Comparison of ENCODE assay signal across 10 mouse cellular contexts in genomic region chr5:28167611-28168252, GRCm38 (mm10). TPM values are rescaled to one million over a fixed set of nuclear protein-coding genes. Genes with fewer than 3 reads are reported as not detected.
DNase-seq lines count a peak whose midpoint lies in the region; ATAC-seq and TF ChIP-seq lines count a peak whose summit lies in the region.
"Had no signal": no experiment of that assay in that cellular context is flagged by ENCODE, and none has a peak within 500 bp of the region (broad histone marks: within the 10 kb centered on the region; RNA-seq: fewer than 3 reads in every experiment).

No protein-coding gene starts in this region.

- H3K9ac ChIP-seq in stomach, embryonic 16.5 days (ENCODE audit: low read length), result no peak overlapping the region
- H3K9ac ChIP-seq in forebrain, embryonic 14.5 days (ENCODE audit: low read length), result no peak overlapping the region

- peaks cover 14% of the 10 kb centered on the region for H3K4me1 ChIP-seq in cerebellum, adult 2 months (ENCODE audit: control insufficient read depth, insufficient read depth, low read length)
- H3K4me1 ChIP-seq in stomach, embryonic 16.5 days (ENCODE audit: control insufficient read depth, insufficient read depth, low read length), result peaks cover 17% of the 10 kb centered on the region
- H3K4me1 ChIP-seq in forebrain, embryonic 14.5 days (ENCODE audit: control insufficient read depth, insufficient read depth, low read length), result peaks cover 9% of the 10 kb centered on the region; the same call in 1 of the 2 replicates

- DNase-seq in cerebellum, adult 2 months, result peak; percentile 37 to 61
- DNase-seq in cerebellum, postnatal 14 days, result no peak
- peak; percentile 68 for DNase-seq in retina, postnatal 1 day
- no peak for DNase-seq in retina, embryonic 14.5 days (ENCODE audit: low spot score)
- peak; percentile 37 for DNase-seq in kidney, postnatal 10 days
- DNase-seq in left cerebral cortex, postnatal 14 days (ENCODE audit: low spot score in 2 of 2), result no peak
- DNase-seq in forebrain, embryonic 14.5 days (ENCODE audit: low spot score), result no peak

- peak overlapping the region; percentile 99 for H3K27ac ChIP-seq in cerebellum, adult 2 months (ENCODE audit: insufficient read depth, low read length)
- no peak overlapping the region for H3K27ac ChIP-seq in stomach, embryonic 16.5 days (ENCODE audit: low read length)
- no peak overlapping the region for H3K27ac ChIP-seq in forebrain, embryonic 14.5 days (ENCODE audit: low read depth, low read length)

- no peaks in the 10 kb centered on the region for H3K27me3 ChIP-seq in cerebellum, adult 2 months (ENCODE audit: control insufficient read depth, insufficient read depth, low read length)
- peaks cover 89% of the 10 kb centered on the region for H3K27me3 ChIP-seq in stomach, embryonic 16.5 days (ENCODE audit: control insufficient read depth, insufficient read depth, low read length)
- peaks cover 88% of the 10 kb centered on the region for H3K27me3 ChIP-seq in forebrain, embryonic 14.5 days (replicated peaks; ENCODE audit: control insufficient read depth, insufficient read depth, low read length)

- H3K4me2 ChIP-seq in stomach, embryonic 16.5 days (ENCODE audit: low read depth, low read length), result no peak overlapping the region
- no peak overlapping the region for H3K4me2 ChIP-seq in forebrain, embryonic 14.5 days (ENCODE audit: low read length)

- no peak for ATAC-seq in stomach, embryonic 16.5 days (ENCODE audit: insufficient read depth, low FRiP score)
- no peak for ATAC-seq in forebrain, embryonic 14.5 days

- TF ChIP-seq CTCF in cerebellum, adult 2 months (IDR thresholded peaks at IDR 0.05; ENCODE audit: borderline replicate concordance, insufficient read depth, low read depth, low read length), result no peak

- H3K9me3 ChIP-seq in stomach, embryonic 16.5 days (replicated peaks; ENCODE audit: control insufficient read depth, low read length), result no peaks in the 10 kb centered on the region
- no peaks in the 10 kb centered on the region for H3K9me3 ChIP-seq in forebrain, embryonic 14.5 days (replicated peaks; ENCODE audit: control insufficient read depth, low read length)

- intact Hi-C loops in left cerebral cortex, postnatal 14 days (cut with DNase I), result loop anchor here (2.0 to 5.0 kb wide), 2 partner anchors 43 to 1305 kb away; no protein-coding TSS in a partner anchor

- no peaks in the 10 kb centered on the region for H3K36me3 ChIP-seq in stomach, embryonic 16.5 days (ENCODE audit: control insufficient read depth, insufficient read depth, low read length)
- no peaks in the 10 kb centered on the region for H3K36me3 ChIP-seq in forebrain, embryonic 14.5 days (ENCODE audit: control insufficient read depth, insufficient read depth, low read length)

- 2% methylated on average over 29 of the region's 29 CpGs for WGBS in cerebellum, adult 2 months
- 2% methylated on average over 29 of the region's 29 CpGs for WGBS in stomach, embryonic 16.5 days
- under 1% methylated on average over 29 of the region's 29 CpGs for WGBS in forebrain, embryonic 14.5 days

- H3K4me3 ChIP-seq in cerebellum, adult 2 months (replicated peaks; ENCODE audit: insufficient read depth, low read depth, low read length), result peak overlapping the region; percentile 99
- peak overlapping the region; percentile 17; the same call in 1 of the 2 replicates for H3K4me3 ChIP-seq in stomach, embryonic 16.5 days (replicated peaks; ENCODE audit: low read length)
- H3K4me3 ChIP-seq in forebrain, embryonic 14.5 days (ENCODE audit: low read depth, low read length), result no peak overlapping the region
- H3K4me3 ChIP-seq: erythroblast, embryonic 14.5 days had no signal

- TF ChIP-seq POLR2A in cerebellum, adult 2 months (IDR thresholded peaks at IDR 0.05; ENCODE audit: borderline replicate concordance, insufficient read depth, low read length), result no peak

RNA-seq across cellular contexts. Expression of gene En2, which starts 2.2 kb away (rescaled TPM):
- polyA plus RNA-seq in cerebellum, adult 2 months (2012; rRNA removed), result 72.9 and 92.2 TPM in 2 replicates
- not detected in 2 replicates for polyA plus RNA-seq in stomach, embryonic 16.5 days (2015; fragmentation: Nextera tagmentation; extraction: Ambion mirVana)
- total RNA-seq in left cerebral cortex, postnatal 14 days (2021), result under 1 TPM; 0.13 to 0.44 TPM
- polyA plus RNA-seq in forebrain, embryonic 14.5 days (2014; fragmentation: Nextera tagmentation; extraction: Ambion mirVana), result not detected in 2 replicates
- total RNA-seq: CH12.LX had no signal
- polyA plus RNA-seq: erythroblast, embryonic 14.5 days had no signal

Comparison
In these comparisons a context has a peak if more than half of its experiments do, and no peak if none do; other contexts are left out.
1. DNase-seq: peak in cerebellum, adult 2 months (2 of 2), retina, postnatal 1 day (single experiment) and kidney, postnatal 10 days (single experiment); none in cerebellum, postnatal 14 days (0 of 2), retina, embryonic 14.5 days (single experiment), left cerebral cortex, postnatal 14 days (0 of 2) and forebrain, embryonic 14.5 days (single experiment).
2. RNA of gene En2, which starts 2.2 kb away (polyA plus RNA-seq): 72.9 to 92.2 TPM in cerebellum, adult 2 months; not detected in forebrain, embryonic 14.5 days and not detected in stomach, embryonic 16.5 days; every median in the first group is over 10 times any median in the second.